Mouse (Mus musculus): ENCODE measurements around the gene Olfr399.

Gene Olfr399

DNA sequence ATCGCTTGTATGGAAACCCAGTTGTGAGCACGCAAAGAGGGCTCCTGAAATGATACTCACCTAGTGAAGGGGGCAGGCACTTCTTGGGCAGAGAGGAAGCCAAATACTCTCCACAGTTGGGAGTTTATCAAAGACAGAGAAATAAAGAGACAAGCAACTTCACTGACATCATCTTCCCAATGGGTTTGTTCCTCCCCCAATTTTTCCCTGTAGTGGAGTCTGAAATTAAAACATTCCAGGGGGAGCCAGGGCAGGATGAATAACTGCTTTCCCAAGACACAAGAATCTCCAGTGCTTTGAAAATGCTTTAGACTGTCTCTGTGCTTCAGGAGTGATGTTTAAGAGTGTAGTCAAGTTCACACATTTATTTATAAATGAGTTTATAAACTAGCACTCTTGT, at the start of gene Olfr399, which contains the start of gene Olfr139:
Olfr399 (minus strand) TSS at position 165 of the 400 bp plus-strand sequence.
Olfr139 (minus strand) TSS at position 101 of the 400 bp plus-strand sequence.
- DNase-seq: no peak

DNA sequence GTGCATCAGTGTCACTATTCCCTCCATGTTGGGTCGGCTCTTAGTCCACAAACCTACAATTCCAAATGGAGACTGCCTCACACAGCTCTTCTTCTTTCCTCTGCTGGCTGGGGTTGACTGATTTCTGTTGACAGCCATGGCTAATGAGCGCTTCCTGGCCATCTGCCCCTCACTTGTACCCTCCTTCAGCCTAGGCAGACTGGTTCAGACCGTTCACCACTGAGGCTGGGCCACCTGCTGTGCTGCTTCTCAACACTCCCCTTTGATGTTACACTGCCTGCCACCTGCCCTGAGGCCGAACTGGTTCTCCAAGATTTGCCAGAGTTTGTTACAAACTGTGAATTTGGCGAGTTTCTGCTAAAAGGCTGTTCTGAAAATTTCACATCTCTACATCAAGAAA, 48.7 kb upstream of the Olfr399 start:
- DNase-seq: no peak

DNA sequence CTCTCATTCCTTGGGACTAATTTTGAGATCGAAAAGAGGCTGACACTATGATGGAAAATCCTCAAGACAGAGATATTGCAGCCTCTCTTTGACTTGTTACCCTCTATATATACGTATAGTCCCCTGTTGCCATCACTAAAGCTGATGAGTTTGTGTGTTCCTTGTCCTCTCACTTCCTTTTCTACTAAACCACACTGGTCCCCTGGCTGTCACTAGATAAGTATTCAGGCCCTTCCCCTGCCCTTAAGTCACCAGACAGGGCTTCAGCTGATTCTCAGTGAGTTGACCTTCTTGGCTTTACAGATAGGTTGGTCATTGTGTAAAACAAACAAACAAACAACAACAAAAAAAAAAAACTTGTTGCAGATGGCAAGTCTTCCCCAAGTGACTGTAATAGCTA, 45.1 kb upstream of the Olfr399 start:
- no peak for DNase-seq

DNA sequence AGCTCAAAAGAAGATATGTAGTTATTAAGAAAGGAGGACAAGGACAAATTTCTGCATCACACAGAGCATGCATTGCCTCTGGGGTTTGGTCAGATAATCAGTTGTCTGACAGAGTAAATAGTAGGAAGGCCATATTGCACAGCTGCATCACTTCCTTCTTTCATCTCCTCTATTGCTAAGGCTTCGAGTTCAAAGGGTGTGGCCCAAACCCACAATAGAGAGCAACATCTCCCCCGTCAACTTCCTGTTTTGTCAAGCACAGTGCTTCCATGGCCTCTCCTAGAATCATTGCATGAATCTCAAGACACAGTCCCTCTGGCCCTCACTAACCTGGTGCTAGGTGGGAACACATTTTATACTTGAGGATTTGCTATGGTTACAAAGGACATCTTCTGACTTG, 44.3 kb upstream of the Olfr399 start:
- no peak for DNase-seq

DNA sequence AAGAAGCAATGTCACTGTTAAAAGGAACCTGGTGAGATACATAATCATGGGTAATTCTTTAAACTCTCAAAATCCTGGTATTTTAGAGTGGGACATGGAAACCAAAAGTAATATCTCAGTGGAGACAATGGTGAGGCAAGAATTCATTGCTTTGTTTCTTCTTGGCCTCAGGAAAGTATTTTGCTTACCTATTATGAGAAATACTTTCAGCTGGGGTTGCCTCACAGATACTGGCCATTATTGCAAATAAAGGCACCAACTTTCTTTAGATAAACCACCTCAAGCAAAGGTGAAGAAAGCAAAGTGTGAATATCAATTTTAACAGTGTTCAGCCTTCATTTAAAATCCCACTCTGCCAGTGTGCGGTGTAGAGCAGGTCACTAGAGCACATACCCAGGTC, 13.2 kb upstream of the Olfr399 start, which contains the start of gene Zfp616:
Zfp616 (plus strand) TSS at position 301 of the 400 bp plus-strand sequence.
- no peak for DNase-seq

DNA sequence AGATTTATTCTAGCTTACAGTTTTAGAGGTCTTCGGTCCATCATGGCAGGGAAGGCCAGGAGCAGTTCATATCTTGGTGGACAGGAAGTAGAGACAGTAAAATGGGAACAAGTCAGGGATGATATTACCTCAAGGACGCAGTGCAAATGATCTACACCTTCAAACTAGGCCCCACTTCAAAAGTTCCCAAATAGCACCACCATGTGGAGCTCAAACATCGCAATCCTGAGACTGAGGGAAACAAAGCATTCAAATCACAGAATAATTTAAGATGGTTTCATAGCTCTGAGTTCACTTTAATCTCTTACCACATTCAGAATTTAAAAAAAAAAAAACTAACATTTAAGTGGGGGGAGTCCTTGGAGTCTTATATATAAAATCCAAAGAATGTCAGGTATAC, 5.1 kb downstream of the Olfr399 start:
- no peak for DNase-seq

All from kidney, adult 8-10 months (tissue).